Mouse (Mus musculus): ENCODE results near the gene Slc45a2.
A peak's percentile ranks its signal among the peaks of the same experiment; 100 is the strongest.

Gene Slc45a2

DNA sequence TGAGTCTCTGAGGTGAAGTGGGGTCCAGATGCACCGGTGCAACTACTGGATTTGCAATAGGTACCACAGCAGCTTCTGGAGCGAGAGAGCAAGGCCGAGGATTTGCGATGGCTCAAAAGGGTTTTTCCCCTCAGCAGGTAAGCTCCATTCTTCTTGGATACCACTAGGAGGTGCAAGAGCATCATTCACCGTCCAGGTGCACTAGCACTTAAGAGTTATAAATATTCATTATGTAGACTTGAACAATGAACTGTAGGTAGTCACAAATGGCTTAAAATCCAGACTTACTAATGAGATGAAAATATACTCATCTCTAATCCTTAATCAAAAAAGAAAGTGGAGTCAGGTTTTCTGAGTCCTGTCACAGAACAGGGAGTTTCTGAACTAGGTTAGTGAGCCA is 8.2 kb downstream of the Slc45a2 start:
- no peak for DNase-seq

DNA sequence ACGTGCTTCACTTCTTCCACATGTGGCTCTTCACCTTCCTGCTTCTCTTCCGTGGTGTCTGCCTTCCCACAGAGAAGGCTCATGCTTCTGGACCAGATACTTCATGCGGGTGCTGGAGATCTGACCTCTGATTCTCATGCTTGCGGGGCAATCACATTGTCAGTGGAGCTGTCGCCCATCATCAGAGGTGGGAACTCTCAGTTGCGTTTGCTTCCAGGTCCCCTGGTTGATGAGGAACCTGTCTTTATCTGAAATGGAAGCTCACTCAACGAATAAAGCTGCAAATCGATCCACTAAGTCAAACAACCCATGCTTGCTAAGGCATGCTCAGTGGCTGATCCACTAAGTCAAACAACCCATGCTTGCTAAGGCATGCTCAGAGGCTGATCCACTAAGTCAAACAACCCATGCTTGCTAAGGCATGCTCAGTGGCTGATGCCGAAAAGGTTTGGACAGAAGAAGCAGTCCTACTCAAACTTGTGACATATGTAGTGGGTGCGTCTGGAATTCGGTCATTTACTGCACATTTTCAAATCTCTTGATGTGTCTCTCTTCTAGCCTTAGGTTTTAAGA is 10.5 kb downstream of the Slc45a2 start:
- no peak for DNase-seq

DNA sequence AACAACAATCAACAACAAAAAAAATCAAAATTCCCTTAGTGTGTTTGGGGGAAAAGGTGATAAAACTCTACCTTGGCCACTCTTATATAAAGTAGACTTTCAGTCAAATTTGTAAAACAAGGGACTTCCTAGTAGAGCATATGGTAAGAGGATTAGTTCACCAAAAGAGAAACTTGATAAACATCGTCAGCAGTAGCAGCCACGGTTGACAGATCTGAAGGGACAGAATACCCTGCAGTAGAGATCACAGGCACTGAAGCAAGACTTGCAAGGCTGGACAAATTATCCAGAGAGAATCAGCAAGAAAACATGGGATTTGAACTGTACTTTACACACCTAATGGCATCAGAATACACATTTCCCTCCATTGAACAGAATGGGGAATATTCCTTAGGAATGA is 14.4 kb downstream of the Slc45a2 start:
- no peak for DNase-seq

DNA sequence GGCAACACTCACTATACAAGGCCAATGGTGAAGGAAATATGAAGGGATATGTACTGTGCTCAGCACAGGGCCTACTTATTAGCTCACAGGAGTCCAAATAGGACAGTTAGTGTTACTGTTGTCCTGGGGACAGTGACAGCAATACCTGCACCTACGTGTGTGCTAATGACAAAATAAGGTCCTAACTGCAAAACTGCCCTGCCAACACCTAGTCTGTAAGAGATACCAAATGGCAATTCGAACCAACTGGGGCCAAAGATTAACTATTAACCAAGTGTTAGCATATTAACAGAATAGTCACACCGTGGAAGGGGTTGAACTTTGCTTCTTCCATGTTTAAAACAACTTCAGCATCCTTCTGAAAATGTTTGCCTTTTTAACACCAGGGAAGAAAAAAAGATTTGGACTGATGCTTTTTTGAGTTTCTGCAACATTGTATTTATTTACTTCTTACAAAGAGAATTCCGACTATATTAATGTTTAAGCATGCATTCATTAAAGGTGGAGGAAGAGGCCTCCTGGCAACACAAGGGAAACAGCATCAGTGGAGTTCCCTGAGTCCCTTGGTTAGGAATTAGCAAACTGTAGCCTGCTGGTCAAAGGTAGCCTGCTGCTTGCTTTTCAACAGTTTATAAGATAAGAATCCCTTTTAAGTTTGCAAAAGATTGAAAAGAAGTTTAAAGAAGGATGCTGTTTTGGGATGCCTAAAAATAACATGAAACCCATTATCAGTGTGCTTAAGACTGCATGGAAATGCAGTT is 26.5 kb downstream of the Slc45a2 start:
- no peak for DNase-seq

DNA sequence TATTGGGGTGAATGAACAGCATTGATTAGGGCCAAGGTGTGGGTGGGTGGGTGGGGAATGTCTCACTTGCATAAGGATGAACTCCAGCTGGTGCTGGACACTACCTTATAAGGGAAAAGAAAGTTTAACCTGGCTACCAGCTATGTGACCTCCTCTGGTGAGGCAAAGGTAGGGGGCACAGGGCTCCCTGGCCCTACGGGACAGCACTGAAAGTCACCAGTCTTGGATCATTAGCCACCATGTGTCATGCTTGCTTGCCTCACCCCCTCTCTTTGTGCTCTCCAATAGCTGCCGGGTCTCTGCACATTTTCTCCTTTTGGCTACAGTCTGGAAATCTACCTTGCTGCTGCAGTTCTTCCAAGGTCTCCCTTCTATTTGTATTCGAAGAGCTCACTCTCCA is 29.7 kb downstream of the Slc45a2 start:
- no peak for DNase-seq

DNA sequence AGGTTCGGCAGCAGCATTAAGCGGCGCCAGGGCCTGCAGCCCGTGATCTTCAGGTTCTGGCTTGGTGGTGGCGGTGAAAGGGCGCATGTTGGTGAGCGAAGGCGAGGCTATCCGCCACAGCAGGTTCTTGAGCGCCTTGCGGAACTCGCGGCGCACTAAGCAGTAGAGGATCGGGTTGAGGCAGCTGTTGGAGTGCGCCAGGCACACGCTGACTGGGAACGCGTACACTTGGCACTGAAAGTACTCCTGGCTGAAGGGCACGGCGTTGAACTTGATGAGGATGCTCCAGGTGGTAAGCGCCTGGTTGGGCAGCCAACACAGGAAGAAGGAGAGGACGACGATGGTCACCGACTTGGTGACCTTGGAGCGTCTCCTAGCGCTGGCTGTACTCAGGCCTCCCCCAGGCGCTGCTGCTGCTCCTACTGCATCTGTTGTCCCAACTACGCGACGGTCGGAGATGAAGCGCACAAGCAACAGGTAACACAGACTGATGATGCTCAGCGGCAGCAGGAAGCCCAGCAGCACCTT is 35.5 kb downstream of the Slc45a2 start:
- no peak for DNase-seq

DNA sequence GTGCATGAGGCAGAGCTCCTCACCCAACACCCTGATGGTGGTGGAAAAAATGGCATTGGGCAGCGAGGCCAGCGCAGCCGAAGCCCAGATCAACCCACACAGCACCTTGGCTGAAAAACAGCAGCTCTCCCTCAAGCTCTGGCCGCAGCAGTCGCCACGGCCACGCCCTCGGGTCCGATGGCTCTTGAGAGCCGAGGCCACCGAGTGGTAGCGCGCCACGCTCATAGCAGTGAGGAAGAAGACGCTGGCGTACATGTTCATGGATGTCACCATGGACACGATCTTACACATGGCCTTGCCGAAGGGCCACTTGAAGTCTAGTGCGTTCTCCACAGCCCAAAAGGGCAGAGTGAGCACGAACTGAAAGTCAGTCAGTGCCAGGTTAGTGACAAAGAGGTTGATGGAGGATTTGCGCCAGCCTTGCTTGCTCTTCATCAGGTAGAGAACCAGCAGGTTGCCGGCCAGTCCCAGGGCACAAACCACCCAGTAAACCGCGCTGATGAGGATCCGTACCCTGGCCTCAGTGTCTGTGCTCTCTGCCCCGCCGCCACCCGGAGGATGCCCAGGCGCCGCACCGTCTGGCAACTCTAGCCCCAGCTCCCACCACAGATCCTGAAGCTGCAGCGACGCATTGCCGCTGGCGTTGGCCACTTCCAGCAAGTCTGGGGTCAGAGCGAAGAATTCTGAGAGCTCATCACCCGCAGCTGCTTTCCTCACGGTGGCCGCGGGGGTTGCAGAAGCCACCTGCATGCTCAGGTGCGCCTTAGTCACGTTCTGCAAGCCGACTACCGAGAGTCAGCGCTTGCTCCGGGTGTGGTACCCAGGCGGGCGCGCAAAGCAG is 36.2 kb downstream of the Slc45a2 start:
- DNase-seq: no peak

DNA sequence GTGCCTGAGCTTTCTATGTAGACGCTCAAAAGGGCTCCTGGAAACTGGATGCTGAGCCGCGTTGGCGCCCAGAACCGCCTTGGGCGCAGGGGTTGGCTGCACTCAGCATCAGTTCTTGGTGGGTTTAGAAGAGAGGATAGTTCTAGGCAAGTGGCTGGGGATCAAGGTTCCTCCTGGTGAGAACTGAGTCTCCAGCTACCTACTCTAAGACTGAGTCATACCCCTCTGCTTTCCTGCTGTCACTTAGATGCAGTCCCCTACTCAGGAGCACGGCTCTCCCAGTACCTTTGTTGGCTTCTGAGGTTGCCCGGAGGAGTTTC is 36.8 kb downstream of the Slc45a2 start:
- no peak for DNase-seq

DNA sequence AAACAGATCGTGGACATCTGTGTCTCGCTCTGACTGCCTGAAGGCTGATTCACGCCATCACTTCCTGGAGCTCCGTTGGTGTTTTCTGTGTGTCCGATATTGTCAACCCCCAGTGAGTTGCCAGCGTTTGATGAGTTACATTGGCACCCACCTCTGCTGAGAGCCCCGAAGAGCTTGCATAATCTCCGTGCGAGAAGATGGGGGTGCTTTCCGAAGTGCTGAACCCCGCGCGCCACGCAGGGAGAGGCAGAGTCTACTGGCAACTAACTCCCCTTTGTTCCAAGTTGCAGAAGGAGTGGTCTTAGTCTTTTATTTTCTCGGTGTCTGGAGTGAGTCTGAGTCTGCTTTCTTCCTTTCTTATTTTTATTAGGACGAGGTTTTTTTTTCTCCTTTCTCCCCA is 37.2 kb downstream of the Slc45a2 start, which contains the start of gene Rxfp3:
Gene Rxfp3, minus strand, starts transcription at position 281 of the 400 bp plus-strand sequence.
- DNase-seq: no peak

DNA sequence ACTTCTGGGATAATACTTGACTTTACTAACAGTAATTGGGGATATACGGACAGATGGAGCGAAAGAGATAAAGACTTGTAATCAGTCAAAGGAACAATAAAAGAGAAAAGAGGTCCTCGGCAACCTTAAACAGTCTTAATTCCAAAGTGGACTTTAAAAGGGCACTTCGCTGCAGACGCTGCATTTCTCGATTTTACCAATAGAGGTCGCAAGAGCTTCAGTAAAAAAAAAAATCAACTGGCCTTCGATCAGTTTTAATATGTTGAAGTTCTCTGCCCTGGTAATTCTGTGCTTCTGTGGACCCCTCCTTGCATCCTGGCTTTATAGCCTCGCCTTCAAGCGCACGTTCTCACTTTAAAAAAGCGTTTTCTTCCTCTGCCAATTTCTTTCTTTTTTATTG is 38.0 kb downstream of the Slc45a2 start:
- DNase-seq: peak; percentile 48

DNA sequence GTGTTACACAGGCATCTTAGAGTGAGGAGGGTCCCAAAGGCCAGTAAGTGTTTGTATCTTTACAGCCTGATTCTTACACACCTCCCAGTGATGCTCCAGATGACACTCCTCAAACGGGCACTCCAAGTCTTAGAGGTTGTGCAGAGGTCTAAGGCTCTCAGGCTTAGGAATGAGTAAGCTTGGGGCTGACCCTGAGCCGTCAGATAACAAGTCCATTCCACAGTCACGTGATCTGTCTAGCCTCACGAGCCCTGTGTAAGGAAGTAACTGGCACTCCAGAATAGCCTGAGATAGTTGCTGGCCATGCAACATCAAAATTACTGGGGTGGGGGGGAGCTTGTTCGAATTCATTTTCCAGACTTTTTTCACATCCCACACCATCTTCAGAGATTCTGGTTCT is 39.5 kb downstream of the Slc45a2 start:
- no peak for DNase-seq

DNA sequence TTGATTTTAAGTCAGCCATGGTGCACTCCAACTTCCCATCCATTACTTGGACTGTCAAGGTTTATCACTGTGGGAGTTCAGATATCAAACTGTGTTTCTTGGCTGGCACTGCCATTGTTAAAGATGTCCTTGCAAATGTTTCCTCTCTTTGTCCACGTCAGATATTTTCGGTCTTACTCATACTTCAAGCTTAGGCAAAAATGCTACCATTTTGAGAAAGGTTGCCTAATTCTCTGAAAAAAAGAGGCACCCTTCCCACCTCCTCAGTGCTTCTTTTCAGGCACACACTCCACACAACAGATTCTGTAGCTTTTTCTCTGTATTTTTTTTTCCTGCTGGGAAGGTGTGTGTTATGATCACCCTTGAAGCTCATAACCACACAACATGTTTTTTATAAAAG is 40.7 kb downstream of the Slc45a2 start:
- no peak for DNase-seq

DNA sequence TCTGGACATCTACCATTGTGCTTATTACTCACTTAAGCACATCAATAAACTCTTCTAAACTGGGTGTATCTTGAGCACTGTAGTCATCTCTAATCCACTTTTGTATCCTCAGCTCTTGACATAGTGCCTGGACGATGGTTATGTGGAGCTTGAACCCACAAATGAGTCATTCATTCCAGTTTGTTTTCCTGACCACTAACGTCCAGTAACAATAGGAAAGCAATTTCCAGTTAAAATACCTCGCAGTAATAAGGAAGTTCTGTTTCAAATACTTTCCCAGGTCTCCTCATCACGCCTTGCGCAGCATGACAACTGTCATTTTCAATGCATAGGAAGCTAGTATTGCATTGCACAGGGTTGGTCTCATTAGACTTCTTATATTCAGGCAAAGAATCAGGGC is 42.3 kb downstream of the Slc45a2 start:
- no peak for DNase-seq

DNA sequence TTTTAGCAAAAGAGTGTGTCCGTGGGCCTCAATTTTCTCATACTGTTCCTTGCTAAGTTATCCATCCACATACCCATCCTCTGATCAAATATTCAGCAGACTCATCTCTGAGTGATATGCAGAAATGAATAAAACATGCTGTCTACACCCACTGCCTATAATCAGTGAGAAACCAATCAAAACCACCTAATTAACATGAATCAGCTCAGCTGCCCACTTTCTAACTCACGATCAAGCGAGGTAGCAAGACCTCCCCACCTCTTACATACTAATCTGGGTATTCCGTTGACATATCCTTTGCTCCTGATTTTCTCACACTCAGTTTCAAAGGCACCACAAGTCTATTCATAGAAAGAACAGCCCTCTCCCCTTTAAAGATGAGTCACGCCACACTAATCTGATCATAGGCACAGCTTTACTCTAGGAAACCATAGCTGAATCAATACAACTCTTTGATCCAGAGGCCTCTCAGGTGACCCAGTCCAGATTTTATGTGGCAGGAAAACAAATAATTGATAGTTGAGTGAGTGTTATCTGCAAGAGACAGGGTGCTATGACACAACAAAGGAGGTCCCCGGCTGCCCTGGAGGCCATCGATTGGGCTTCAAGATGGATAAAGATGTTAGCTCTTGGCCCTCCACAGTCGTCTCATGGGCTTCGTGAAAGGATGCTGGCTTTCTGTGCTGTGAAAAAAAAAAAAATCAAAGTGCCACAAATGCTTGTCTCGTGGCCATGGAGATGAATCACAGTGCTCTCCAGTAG is 53.3 kb downstream of the Slc45a2 start:
- DNase-seq: no peak

DNA sequence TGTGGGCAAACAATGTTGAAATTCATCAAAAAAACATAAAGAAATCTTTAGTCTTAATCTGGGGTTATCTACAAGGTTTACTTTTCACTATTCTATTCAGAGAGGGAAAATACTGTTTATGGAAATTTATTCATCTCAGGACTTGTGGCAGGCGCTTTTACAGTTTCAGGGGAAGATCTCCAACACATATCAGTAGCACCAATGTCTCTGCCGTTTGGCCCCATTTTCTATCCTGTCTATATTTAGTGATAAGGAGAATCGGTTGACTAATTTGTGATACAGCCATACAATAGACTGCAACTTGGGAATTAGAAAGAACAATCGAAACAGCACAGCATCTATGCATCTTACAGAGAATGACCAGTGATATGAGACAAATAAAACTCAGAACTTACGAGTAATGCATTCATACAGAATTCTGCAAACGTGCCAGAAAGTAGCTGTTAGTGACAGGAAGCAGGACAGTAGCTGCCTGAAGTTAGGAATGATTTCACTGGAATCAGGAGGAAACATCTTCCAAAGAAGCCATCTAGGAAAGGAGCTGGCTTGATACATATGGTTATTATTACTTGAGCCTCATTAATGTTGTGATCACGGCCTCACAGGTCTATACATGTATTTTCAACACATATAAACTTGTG is 54.0 kb downstream of the Slc45a2 start:
- no peak for DNase-seq

DNA sequence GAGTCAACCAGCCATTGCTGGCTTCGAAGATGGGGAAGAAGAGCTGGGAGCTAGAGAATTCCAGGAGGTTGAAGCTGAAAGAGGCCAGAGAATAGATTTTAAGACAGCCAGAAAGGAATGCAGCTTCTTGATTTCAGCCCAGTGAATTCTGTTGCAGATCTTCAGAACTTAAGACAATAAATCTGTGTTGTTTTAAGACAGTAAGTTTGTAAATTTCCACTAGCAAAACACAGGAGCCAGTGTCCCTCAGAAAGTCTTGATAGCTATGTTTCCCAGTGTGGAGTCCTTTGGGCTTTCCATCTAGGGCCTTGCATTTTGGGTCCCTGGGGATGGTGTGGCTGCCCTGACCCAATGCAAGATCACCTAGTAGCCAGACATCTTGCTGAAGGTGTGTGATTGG is 62.4 kb downstream of the Slc45a2 start:
- no peak for DNase-seq

DNA sequence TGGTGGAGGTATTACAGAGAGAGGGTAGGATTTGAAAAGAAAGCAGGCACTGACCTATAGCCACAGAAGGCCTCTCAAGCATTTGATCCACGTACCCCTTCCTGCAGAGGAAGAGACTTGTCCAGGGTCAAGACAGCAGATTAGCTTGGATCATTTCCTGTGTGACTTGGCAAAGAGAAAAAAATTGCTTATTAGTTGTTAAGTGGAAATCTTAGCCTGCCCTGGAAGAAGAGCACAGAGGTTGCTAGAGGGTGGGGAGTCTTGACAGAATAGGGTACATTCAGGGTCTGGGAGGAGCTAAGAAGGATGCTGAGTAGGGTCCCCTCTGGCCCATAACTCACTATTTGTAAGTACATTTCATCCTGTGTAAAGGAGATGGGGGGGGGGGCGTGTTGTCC is 63.6 kb downstream of the Slc45a2 start:
- DNase-seq: peak; percentile 13

DNA sequence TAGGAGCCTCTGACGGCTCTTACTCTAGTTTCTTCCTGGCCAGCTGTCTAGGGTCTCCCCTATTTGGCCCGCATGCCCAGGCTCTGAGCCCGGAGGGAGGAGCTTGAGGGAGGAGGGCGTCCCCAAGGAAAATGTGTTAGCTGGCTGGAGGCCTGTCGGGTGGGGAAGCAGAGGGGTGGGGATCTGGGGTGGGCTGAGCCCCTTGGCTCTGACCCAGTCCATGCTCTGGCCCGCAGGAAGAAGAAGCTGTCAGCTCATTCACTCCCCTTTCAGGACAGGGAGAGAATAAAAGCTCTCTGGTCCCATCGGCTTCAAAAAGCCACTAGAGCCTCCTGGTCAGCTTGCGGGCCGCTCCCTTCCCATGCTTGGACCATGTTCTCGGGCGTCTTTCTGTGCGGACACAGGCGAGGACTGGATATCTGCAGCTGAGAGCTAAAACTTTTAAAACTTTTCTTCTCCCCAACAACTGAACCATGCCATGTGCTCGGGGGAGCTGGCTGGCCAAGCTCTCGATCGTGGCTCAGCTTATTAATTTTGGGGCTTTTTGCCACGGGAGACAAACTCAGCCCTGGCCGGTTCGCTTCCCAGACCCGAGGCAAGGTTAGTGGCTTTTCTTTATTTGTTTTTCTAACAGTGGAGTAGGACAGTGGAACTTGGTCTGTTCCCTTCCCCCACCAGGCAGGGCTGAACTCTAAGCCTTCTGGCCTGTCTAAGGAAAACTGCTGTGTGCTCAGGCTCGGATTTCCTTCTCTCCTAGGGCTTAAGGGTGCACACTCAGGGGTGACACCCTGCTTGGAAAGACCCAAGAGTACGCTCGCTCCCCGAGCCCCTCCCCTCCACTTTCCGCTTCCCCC is 64.3 kb downstream of the Slc45a2 start, which contains the start of gene Adamts12:
Gene Adamts12, plus strand, starts transcription at position 233 of the 854 bp plus-strand sequence.
- peak; percentile 58 for DNase-seq

DNA sequence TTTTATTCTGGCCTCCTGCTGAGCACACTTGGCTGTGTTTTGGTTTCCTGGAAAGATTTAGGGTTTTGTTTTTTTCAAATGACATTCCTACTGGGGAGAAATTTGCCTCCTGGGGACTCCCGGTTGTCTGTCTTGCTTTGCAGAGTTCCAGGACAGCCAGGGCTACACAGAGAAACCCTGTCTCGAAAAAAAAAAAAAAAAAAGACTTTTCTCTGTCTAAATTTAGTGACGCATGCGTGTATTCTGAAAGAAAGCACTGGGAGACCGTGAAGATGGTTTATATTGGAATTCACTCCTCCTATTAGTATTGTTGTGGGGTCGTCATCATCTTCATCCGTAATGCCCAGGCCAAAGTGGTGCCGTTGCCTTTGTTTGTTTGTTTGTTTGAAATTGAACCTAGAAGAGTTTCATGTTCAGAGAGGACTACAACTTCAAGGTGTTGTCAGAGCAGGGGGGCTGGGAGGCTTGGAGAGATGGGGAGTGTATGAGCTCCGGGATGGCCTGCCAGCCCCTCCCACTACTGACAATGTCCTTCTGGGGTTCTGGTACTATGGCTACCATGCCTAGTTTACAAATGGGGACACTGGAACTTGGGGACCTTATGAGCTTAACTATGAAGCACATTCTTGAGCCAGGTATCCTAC is 65.1 kb downstream of the Slc45a2 start:
- DNase-seq: no peak

DNA sequence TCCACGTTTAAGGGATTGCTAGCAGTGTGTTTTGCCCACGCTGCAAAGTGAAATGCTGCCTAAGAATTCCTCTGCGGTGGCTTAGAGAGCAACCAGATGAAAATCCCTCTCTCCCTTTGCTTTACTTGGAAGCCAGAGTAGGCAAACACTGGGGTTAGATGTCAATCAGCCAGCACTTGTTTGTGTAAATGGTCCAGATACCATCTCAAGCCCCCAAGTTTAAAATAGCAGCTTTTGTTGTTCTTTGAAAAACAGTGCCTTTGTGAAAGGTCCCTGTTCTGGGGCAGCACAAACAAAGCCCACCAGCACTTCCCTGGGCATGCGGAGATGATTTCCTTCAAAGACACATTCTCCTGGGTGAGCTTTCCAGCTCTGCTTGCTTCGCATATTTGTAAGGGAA is 65.8 kb downstream of the Slc45a2 start:
- no peak for DNase-seq

DNA sequence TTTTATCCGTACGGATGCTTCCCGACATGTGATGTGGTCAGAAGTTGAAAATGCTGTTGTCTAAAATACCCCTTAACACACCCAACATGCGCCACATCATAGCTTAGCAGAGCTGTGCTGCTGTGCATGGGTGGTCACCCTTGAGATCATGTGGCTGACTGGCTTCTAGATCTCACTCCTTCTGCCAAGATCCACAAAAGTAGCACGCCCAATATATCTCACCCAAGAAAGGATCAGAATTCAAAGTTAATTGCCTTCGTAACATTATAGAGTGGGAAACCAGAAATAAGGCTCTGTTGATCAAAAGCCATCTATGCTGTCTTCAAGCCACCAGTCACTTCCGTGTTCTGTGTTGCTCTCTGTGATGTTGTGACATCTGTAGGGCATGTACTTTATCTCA is 67.4 kb downstream of the Slc45a2 start:
- DNase-seq: no peak
